Mouse (Mus musculus) spleen, adult 2 months (tissue): ENCODE results near the gene Asic2.

Experiments used
- CTCF ChIP-seq: fragments of 200-500 bp; IDR thresholded peaks from 2 replicates; pipeline ENCODE4 v1.5.1; 2011; ENCODE audit warnings: mild to moderate bottlenecking, inconsistent platforms; ENCODE audit not compliant: insufficient read depth, insufficient read length, insufficient replicate concordance; ENCODE audit errors: extremely low read depth
- POLR2A ChIP-seq: fragments of 200-500 bp; IDR thresholded peaks from 2 replicates; pipeline ENCODE4 v1.6.1; 2011; ENCODE audit warnings: low read depth, low read length, inconsistent platforms

GRCm38 (mm10) chr11:81968401-81968881 is at the start of gene Asic2:
- TF ChIP-seq POLR2A (no peak), CTCF (no peak)
